Mouse (Mus musculus): Measurements from ENCODE around the gene Rlbp1.

Gene Rlbp1

DNA sequence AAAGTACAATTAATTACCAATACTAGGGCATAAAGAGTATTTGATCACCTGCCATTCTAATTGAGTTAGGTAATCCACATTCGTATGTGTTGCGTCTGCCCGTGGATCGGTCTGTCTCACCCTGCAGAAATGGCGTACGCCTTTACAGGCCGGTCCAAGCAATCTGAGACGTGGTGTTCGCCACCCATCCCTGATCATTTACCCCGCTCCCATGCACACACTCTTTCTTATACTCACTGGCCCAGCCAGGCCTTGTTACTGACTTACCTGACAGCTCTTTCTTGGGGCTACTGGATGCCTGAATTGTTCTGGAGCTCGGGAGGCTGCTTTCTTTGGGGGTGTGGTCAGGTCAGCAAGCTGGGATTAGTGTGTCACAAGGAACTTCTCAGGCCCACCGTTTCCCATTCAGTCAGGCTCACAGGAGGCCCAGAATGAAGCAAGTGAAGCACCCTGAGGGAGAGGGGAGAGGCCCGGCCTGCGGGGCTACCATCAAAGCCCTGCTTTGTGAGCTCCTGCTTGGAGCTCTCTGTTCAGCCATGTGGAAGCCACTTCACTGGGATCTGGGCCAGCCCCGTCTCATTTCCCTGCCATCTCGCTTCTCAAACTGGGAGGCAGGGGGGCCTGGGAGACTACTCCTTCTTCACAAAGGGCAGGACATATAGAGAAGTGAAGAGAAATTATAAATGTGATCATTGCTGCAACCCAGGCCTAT lies at the start of gene Rlbp1:
Gene Rlbp1 (minus strand): TSS at position 627 of the 712 bp plus-strand sequence.
- DNase-seq (ENCODE audit: low spot score in 2 of 2): peak; percentile 80 to 83

DNA sequence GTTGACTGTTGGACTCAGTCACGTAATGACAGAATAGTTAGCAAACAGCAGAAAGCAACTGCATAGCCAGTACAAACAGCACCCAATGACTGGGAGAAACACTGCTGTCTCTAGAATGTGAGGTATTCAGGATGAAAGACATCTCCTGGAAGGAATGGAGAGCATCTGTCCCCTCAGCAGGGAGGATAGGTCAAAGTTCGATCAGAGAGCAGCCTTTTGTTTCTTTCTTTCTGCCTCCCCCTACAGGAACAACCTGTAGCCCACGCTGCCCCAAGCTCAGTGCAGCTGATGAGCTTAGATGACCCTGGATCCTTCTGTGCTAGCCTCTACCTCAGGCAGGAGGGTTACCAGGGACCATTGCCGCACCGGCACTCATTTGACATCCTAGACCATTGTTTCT lies 41.4 kb upstream of the Rlbp1 start:
- no peak for DNase-seq (ENCODE audit: low spot score in 2 of 2)

DNA sequence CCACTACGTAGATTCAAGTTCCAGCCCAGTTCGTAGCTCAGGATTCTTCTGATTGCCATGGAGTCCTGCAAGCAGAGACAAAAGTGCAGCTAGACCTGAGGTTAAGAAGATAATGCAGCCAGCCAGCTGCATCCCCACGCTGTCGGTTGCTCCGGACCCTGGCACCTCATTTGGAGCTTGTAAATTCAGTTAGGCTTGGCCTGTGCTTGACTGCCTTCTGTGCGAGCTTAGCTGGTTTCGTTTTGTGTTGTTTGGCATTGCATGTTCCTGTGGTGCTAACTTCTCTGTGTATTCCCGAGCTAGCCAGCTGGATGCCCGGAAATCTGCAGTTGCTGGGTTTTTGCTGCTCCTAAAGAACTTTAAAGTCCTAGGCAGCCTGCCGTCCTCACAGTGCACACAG lies 39.0 kb upstream of the Rlbp1 start:
- no peak for DNase-seq (ENCODE audit: low spot score in 2 of 2)

DNA sequence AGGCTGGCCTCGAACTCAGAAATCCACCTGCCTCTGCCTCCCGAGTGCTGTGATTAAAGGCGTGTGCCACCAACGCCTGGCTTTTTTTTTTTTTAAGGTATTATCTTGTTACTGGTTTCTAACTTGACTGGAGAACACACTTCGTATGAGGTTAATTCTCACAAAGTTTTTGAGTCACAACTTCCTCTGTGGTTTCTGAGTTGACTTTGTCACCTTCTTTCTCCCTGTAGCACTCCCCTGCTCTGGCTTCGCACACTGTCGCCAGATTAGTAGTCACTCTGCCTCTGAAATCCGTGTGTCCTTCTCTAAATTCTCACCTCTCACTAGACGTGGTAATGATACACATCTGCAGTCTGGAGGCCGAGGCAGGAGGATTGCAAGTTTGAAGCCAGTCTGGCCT lies 36.0 kb upstream of the Rlbp1 start:
- DNase-seq (ENCODE audit: low spot score in 2 of 2): no peak

DNA sequence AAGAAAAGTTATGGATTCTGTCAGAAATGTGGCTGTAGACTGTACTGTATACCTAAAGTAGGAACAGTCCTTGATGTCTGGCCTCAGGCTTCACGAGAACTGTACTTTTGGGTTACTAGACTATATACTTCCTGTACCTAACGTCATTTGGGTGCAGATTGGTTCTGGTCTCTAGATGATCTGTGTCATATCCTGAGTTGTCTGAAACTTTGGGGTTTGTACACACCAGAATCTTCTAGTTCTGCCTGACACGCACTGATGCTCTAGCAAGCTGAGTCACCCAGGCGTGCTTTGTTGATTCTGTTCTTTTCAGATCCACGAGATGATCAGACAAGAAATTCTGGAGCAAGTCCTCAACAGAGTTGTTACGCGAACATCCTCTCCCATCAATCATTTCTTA lies 33.1 kb upstream of the Rlbp1 start:
- DNase-seq (ENCODE audit: low spot score in 2 of 2): no peak

DNA sequence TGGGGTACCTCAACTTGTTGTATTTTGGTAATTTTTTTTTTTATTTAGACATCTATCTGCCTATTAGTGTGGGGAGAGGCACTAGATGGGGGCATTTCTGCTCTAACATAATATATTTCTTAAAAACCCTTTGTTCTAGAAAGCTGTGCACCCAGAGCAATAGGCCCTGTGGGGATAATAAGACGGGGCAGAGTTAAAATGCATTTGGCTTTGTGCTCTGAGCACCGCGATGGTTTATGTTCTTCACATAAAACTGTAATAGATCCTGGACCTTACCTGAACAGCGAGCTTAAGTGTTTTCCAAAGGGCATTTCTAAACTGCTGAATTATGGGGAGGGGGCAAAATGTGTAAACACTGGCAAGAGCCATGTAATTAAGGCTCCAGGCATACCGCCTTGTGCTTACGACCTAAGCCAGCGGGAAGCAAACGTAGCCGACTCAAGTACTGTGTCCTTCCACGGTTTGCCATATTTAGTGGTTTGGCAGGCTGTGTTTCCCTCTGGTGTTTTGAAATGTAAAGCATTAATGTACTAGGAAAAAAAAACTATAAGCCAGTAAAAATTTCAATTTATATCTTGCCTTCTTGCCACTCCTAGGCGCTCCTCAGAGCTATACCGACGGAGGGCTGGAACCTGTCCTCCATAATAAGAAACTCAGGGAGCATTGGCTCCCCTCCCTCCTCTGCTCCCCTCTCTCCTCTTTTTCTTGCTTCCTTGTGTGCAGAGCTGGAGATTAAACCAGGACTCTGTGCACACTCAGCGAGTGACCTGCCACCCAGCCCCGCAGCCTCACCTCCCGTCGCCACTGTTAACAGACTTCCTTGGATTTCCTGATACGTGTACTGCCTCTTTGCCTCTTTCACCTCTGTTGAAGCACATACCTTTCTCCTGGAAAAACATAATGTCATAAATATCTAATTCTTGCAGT lies 27.9 kb upstream of the Rlbp1 start:
- no peak for DNase-seq (ENCODE audit: low spot score in 2 of 2)

DNA sequence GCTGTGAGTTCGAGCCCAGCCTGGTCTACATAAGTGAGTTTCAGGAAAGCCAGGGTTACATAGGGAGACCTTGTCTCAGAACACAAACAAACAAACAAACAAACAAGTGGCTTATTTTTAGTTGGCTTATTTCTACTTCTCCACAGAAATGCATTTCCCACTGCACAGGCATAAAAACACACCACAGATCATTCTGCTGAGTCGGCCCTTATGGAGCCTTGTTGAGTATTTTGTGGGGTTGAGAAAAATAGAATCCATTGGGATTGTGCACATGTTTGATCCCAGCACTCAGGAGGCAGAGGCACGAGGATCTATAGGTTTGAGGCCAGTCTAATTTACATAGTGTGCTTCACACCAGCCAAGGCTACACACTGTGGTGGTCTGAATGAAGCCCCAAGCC lies 13.4 kb upstream of the Rlbp1 start:
- DNase-seq (ENCODE audit: low spot score in 2 of 2): no peak

DNA sequence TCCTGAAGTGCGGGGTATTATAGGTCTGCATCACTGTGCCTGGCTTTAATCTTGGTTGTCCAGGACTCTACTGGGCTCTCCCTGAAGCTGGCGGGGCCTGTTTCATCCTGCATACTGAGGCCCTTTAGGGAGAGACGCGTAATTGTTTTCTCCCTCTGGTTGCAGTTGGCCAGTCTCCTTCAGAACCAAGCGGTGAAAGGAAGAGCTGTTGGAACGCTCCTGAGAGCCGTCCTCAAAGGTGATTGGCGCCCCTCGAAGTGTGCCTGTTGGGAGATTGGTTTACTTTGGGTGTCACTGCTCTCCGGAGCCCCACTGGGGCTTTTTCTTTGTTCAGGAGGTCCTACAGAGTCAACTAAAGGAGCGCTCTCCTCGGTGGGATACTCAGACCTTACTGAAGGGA lies 12.1 kb upstream of the Rlbp1 start:
- DNase-seq (ENCODE audit: low spot score in 2 of 2): no peak

DNA sequence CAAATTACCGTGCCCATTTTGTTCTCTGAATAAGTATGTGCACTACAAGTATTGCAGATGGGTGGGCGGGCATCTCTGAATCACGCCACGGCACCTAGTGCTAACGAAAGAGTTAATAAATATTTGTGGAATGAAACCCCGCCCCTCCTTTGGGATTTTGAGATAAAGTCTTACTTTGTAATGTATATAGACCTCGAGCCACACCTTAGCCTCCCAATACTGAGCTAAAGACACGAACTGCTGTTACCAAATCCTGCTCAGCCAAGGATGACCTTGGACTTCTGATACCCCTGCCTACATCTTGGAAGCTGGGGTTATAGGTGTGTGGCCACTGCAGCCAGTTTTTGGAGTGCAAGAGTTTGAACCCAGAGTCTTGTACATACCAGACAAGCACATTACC lies 11.6 kb upstream of the Rlbp1 start:
- no peak for DNase-seq (ENCODE audit: low spot score in 2 of 2)

DNA sequence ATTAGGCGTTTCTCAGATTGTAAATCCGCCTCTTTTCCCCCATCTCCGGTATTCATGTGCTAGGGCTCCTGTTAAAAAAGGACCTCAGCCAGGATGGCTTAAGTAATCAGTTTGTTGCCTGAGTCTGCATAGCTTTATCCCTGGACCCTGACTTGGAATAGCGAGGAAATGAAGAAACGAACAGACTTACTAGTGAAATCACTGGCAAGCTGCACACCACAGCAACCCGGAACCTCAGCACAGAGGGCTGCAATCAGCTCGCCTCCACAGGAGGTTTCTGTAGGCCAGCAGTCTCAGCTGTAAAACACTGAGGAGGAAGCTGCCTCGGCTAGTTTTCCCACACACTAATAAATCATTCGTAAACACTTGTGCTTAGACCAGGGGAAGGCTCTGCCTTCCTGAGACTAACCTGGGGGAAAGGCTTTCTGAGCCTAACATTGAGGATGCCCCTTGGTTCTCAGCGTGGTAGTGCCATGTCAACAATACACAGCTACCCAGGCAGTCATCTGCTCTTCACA lies 10.7 kb upstream of the Rlbp1 start:
- no peak for DNase-seq (ENCODE audit: low spot score in 2 of 2)

DNA sequence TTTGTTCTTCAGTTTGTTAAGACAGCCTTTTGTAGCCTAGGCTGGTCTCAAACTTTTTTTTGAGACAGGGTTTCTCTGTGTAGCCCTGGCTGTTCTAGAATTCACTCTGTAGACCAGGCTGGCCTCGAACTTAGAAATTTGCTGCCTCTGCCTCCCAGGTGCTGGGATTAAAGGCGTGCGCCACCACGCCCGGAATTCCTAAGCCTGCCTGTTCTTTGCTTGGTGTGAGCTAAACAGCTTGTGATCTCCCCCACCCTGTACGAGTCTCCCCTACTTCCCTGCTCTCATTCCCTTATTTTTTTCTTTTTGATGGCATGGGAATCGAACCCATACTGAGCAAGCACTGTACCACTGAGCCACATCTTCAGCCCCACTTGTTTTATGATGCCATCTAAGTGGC lies 8.3 kb upstream of the Rlbp1 start:
- DNase-seq (ENCODE audit: low spot score in 2 of 2): no peak

DNA sequence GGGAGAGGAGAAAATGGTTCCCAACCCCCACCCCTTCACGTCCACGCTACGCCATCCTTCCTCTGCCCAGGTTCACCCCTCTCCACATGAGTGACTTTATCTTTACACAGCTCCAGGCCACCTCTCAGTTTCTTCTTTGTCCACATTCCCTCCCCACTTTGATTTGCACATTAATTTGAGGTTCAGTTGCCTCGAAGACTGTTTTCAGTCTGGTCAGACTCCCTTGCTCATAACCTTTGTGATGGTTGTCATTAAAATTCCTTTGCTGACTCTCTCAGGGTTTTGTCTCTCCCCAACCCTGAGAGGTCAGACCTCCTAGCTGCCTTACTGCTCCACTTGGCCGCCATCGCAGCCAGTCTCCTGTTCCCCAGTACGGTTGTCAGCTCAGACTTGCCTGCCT lies 7.8 kb upstream of the Rlbp1 start:
- no peak for DNase-seq (ENCODE audit: low spot score in 2 of 2)

DNA sequence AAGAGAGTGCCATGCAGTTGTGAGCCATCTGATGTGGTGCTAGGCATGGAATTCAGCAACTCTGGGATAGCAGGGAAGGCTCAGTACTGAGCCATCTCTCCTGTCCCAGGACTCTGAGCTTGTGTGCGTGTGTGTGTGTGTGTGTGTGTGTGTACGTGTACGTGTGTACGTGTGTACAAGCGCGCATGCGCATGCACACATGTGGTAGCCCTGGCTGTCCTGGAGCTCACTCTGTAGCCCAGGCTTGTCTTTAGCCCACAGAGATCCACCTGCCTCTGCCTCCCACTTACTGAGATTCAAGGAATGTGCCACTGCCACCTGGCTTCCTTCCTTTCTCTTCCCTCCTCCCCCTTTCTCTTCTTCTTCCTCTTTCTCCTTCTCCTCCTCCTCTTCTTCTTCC lies 7.1 kb upstream of the Rlbp1 start:
- DNase-seq (ENCODE audit: low spot score in 2 of 2): no peak

DNA sequence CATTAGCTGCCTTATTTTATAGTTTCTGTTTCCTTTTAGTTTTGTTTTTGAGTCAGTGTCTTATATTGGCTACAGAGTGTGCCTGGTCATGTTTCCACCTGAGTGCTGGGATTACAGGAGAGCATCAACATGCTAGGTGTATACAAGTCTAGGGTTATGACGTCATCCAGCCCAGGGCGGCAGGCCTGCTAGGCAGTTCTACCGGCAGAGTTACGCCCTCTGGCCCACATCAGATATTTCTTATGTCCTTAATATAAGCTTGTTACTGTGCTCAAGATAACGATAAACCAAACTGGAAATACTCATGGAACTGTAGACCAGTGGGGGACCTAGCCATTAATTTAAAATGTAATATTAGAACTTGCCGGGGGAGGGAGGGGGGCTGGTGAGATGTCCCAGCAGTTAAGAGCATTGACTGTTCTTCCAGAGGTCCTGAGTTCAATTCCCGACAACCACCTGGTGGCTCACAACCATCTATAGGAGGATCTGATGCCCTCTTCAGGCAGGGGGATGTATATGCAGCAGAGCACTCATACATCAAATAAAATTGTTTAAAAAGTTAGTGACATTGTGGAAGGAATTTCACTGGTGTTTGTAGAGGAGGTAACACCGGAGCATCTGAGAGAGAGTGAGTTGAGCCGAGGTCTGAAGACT lies 6.1 kb upstream of the Rlbp1 start:
- no peak for DNase-seq (ENCODE audit: low spot score in 2 of 2)

DNA sequence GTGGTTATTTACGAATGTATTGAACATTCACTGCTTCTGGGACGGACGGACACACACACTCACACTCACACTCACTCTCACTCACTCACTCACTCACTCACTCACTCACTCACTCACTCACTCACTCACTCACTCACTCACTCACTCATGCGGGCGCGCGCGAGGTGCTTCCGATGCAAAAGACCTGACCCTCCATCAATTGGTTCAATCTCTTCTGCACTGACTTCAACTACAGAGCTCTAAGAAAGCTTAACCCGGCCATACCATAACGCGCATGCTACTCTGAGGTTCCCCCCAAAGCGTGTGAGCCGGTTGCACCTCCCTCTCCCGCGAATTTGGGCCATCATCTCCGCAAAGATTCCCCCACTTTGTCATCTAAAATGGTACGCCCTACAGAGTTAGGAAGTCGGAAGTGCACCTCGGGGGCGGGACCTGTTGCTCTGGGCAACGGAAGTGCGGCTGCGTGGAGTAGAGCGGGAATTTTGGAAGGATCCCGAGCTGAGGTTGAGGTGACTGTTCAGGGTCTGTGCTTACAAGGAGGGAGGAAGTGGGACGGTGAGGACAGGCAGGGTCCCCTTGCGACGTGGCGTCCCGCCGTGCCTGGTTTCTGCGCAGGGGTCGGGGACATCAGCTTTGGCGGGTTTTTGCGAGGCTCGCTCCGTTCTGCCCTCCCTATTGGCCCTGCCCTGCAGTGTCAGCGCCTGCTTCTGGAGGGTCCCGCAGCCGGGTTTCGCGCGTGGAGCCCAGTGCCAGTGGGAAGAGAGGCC lies 5.2 kb upstream of the Rlbp1 start, which contains the start of gene Fanci:
Gene Fanci (plus strand): TSS at position 47 of the 767 bp plus-strand sequence.
- DNase-seq (ENCODE audit: low spot score in 2 of 2): peak; percentile 96 to 98

DNA sequence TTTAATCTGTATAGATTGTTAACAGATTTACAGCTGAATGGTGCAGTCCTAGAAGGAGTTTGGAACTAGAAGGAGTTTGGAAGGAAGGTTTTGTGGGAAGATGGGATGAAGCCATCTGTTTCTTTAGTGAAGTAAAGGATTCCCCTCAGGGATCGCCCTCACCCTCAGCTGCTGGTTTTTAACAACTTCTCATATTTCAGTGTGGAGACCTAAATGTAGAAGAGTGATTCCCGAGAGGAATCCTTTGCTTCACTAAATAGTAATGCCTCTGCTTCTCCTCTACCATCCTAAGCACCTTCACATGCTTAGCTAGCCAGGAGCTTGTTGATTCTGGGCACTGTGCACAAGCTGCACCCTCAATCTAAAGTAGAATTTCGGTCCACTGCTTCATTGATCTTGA lies 4.6 kb upstream of the Rlbp1 start:
- DNase-seq (ENCODE audit: low spot score in 2 of 2): no peak

DNA sequence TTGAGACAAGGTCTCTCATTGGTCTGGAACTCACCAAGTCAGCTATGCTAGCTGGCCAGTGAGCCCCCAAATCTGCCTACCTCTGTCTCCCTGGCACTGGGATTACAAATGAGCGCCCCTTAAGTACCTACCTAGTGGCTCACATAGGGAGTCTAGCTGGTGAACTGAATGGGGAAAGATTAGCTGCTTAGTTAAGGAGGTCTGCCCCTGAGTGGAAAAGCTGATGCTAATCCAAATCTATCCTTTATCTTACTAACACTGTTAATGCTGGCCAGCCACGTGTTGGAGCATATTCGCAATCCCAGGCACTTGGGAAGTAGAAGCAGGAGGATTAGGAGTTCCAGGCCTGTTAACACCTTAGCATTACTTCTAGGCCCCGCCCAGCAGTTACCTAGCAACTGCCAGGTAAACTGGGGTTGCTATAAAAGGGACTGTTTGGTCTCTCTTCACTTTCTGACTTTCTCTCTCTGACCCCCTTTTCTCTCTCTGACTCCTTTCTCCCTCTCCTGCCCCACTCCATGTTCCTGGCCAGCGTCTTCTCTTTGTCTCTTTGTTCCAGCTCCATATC lies 3.4 kb upstream of the Rlbp1 start:
- DNase-seq (ENCODE audit: low spot score in 2 of 2): no peak

DNA sequence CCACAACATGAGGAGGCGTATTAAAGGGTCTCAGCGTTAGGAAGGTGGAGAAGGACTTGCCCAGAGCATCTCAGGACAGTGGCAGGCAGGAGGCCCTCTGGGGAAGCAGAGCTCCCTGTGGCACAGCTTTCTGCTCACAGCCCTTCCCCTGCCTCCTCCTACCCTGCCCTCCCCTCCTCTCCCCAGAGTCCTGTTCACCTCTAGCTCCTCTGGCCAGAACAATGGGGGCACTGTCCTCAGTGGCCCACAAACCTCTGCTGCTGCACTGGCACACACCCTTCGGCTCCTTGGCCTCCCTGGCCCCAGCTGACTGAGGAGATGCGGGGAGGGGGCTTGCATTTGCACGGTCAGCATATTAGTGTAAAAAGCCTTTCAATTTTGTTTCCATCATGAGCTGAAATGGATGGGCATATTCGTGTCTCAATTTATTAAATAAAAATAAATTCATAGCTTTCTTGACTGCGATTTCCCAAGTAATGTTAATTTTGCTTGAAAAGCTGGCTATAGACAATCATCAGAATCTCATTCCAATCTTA lies 1.9 kb upstream of the Rlbp1 start:
- peak in 1 of 2 experiments; percentile 37 for DNase-seq (ENCODE audit: low spot score in 2 of 2)

DNA sequence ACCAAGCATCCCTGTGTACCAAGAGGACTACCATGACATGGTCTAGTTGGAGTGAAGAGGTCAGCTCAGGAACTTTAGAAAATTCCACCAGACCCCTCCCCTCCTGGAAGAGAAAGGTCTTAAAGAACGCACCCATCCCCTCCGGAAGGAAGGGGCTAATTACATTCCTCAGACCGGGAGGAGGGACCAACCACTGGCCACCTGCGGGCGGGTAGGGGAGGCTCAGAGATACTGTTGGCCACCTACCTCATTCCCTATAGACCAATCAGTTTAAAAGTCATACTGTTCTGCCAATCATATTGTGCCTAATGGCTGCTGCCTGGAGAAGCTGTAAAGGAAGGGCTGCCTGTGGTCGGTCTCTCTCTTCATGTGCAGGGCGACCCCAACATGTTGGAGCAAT lies 1.1 kb upstream of the Rlbp1 start:
- DNase-seq (ENCODE audit: low spot score in 2 of 2): no peak

DNA sequence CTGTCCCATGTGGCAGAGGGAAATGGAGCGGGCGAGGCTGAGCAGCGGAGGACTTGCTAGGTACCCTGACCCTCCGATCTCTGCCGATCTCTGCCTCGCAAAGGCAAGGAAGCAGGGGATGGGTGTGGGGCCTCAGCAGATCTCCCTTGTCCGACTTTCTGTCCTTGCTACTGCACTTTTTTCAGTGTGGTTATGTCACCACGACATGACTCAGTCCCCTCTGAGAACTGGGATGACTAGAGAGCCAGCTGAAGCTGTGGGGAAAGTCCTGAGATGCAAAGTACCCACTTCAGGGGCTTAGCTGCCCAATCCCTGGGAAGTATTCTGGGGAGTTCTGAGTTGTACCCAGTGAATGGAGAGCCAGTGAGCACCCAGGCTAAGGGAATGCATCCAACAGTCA lies 292 bp upstream of the Rlbp1 start:
- DNase-seq (ENCODE audit: low spot score in 2 of 2): no peak
